Mouse (Mus musculus): ENCODE results near the gene Tmprss11e. TPM values are rescaled to one million over a fixed set of nuclear protein-coding genes. Genes with fewer than 3 reads are reported as not detected.

Tmprss11e gene
- polyA plus RNA-seq, 1 experiment from 2014 or later, result not detected

GRCm38 (mm10) chr5:86704923-86705322 lies 40.7 kb downstream of the Tmprss11e start:
- no peak overlapping the region for H3K4me2 ChIP-seq (replicated peaks; ENCODE audit: low read depth)
- H3K27me3 ChIP-seq (replicated peaks; ENCODE audit: control insufficient read depth, insufficient read depth, low read length), result no peaks in the 10 kb centered on the region
- no peak overlapping the region for H3K4me3 ChIP-seq (ENCODE audit: low read depth, low read length)
- no peak overlapping the region for H3K9ac ChIP-seq (ENCODE audit: low read depth, low read length)
- no peak for ATAC-seq
- H3K27ac ChIP-seq (ENCODE audit: low read depth, low read length), result no peak overlapping the region
- WGBS, result 86% methylated on average over 3 of the region's 3 CpGs
- TF ChIP-seq CTCF (IDR thresholded peaks at IDR 0.05; ENCODE audit: low read depth), result 0 out of 2 replicates have a peak, but pooled peaks have one; percentile 7
- H3K9me3 ChIP-seq (ENCODE audit: control insufficient read depth), result no peaks in the 10 kb centered on the region
- no peaks in the 10 kb centered on the region for H3K36me3 ChIP-seq (ENCODE audit: control insufficient read depth, insufficient read depth)
- H3K4me1 ChIP-seq (replicated peaks; ENCODE audit: control insufficient read depth, insufficient read depth, low read length), result no peaks in the 10 kb centered on the region

- no peak overlapping the region for H3K9ac ChIP-seq (ENCODE audit: low read depth, low read length)
- ATAC-seq, result no peak
- no peaks in the 10 kb centered on the region for H3K9me3 ChIP-seq (ENCODE audit: control insufficient read depth)
- H3K4me2 ChIP-seq (replicated peaks; ENCODE audit: low read depth), result no peak overlapping the region
- no peaks in the 10 kb centered on the region for H3K36me3 ChIP-seq (ENCODE audit: control insufficient read depth, insufficient read depth)
- TF ChIP-seq CTCF (IDR thresholded peaks at IDR 0.05; ENCODE audit: low read depth), result peak; percentile 77
- 58% methylated on average over 4 of the region's 4 CpGs for WGBS
- H3K4me1 ChIP-seq (replicated peaks; ENCODE audit: control insufficient read depth, insufficient read depth, low read length), result no peaks in the 10 kb centered on the region
- no peak overlapping the region for H3K4me3 ChIP-seq (ENCODE audit: low read depth, low read length)
- no peaks in the 10 kb centered on the region for H3K27me3 ChIP-seq (replicated peaks; ENCODE audit: control insufficient read depth, insufficient read depth, low read length)
- no peak overlapping the region for H3K27ac ChIP-seq (ENCODE audit: low read depth, low read length)
Observed at GRCm38 (mm10) chr5:86684667-86685066, 60.9 kb downstream of the Tmprss11e start.

GRCm38 (mm10) chr5:86676262-86676661 lies 69.4 kb downstream of the Tmprss11e start, which contains the start of gene Tmprss11b:
Gene Tmprss11b, minus strand, starts transcription at chr5:86676362.
- TF ChIP-seq CTCF (IDR thresholded peaks at IDR 0.05; ENCODE audit: low read depth), result no peak
- Histone ChIP-seq H3K4me3 (ENCODE audit: low read depth, low read length) (no peak within 1 kb of the TSS), H3K27me3 (replicated peaks; ENCODE audit: control insufficient read depth, insufficient read depth, low read length) (no peaks in the 10 kb centered on the region), H3K27ac (ENCODE audit: low read depth, low read length) (no peak within 1 kb of the TSS), H3K4me2 (replicated peaks; ENCODE audit: low read depth) (no peak within 1 kb of the TSS), H3K9me3 (ENCODE audit: control insufficient read depth) (no peaks in the 10 kb centered on the region), H3K4me1 (replicated peaks; ENCODE audit: control insufficient read depth, insufficient read depth, low read length) (no peaks in the 10 kb centered on the region), H3K36me3 (ENCODE audit: control insufficient read depth, insufficient read depth) (no peaks in the 10 kb centered on the region), H3K9ac (ENCODE audit: low read depth, low read length) (no peak within 1 kb of the TSS)
- ATAC-seq, result no peak
- WGBS, result 70% methylated on average over 5 of the region's 5 CpGs

Other genes with a start within 250 kb of the Tmprss11e start
- not detected in 2 replicates for gene Tmprss11g, start 227.2 kb downstream of the Tmprss11e start, polyA plus RNA-seq (2015; fragmentation: Nextera tagmentation; extraction: Ambion mirVana)
- gene Tmprss11f, start 113.4 kb downstream of the Tmprss11e start, polyA plus RNA-seq (2015; fragmentation: Nextera tagmentation; extraction: Ambion mirVana), result not detected in 2 replicates
- not detected in 2 replicates for gene Tmprss11b, start 69.5 kb downstream of the Tmprss11e start, polyA plus RNA-seq (2015; fragmentation: Nextera tagmentation; extraction: Ambion mirVana)
- gene Ythdc1, start 58.4 kb upstream of the Tmprss11e start, polyA plus RNA-seq (2015; fragmentation: Nextera tagmentation; extraction: Ambion mirVana), result 21.2 and 22.9 TPM in 2 replicates
- 57.5 and 69.4 TPM in 2 replicates for gene Ugt2b34, start 161.1 kb upstream of the Tmprss11e start, polyA plus RNA-seq (2015; fragmentation: Nextera tagmentation; extraction: Ambion mirVana)
- gene Ugt2b1, start 180.7 kb upstream of the Tmprss11e start, polyA plus RNA-seq (2015; fragmentation: Nextera tagmentation; extraction: Ambion mirVana), result 0.04 and 0.05 TPM in 2 replicates

All from intestine, postnatal 0 days (tissue).